Mouse (Mus musculus): ENCODE data around the gene Pwwp2b.

DNA sequence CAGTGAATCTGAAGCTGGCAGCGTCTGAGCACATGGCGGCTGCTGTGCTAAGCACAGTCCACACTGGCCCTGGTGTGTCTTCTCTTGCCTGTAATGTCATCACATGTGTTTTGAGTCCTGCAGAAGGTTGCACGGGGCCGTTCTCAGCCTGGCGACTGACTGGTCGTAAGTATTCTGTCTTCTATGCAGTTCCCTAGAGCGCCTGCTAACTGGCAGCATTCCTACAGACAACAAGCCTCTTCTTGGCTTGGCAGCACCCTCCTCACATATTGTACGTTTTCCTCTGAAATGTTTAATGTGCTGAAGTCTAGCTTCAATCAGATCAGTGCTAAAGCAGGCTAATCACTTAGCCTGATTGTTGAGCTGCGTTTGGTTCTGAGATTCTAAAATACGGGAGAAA is 27.3 kb downstream of the Pwwp2b start:
- TF ChIP-seq CTCF (IDR thresholded peaks at IDR 0.05; ENCODE audit: control insufficient read depth, insufficient read depth, insufficient read length) (no peak), MYOD1 (IDR thresholded peaks at IDR 0.05; ENCODE audit: control insufficient read depth, insufficient read length, low read depth) (no peak), USF1 (IDR thresholded peaks at IDR 0.05; ENCODE audit: low read depth) (no peak), MAX (IDR thresholded peaks at IDR 0.05) (no peak), CEBPB (IDR thresholded peaks at IDR 0.05; ENCODE audit: low read depth) (no peak)

Measured in C2C12 (cell line).